Mouse (Mus musculus): ENCODE data around the gene Ndufb5. TPM values are rescaled to one million over a fixed set of nuclear protein-coding genes. Genes with fewer than 3 reads are reported as not detected.
A peak's percentile ranks its signal among the peaks of the same experiment; 100 is the strongest.
"Not testable (repeated sequence)": the region's sequence is repeated elsewhere in the genome, so short reads cannot be mapped to it uniquely, and the experiment has no call there.

Gene Ndufb5
- polyA plus RNA-seq, 1 experiment: 111 TPM

DNA sequence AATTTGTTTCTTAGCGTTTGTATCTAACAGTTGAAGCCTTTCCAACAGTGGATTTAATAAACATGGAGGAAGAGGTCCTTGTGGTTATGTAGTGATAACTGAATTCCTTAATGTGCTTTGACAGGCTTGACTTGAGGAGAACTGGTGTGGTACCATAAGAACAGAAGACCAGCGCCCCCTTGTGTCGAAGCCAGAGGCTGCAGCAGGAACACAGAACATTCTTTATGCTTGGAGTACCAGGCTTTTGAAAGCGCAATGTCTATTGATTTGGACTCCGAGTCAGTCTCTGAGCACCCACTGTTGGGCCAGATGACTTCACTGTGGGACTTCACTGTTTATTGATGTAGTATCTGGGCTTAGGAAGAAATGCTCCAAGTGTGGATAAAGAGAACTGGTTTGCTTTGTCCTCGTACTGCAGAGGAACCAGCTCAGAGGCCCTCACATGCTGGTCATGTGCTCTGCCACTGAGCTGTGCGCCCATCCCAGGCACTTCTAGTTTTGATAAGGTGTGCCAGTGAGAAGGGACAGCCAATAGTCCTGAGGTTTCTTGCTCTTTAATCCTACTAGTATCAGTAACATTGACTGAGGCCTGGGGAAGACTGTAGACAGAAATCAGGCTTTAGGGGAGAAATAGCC lies 38.4 kb upstream of the Ndufb5 start:
- H3K4me1 ChIP-seq (ENCODE audit: control insufficient read depth, insufficient read depth, low read length): no peaks in the 10 kb centered on the region
- 29% methylated on average over 7 of the region's 7 CpGs for WGBS
- TF ChIP-seq POLR2A (IDR thresholded peaks at IDR 0.05; ENCODE audit: borderline replicate concordance, extremely low read depth, low read depth, low read length) (no peak), CTCF (IDR thresholded peaks at IDR 0.05; ENCODE audit: insufficient read depth, low read length) (peak; percentile 96)
- DNase-seq: peak; percentile 85
- no peak overlapping the region for H3K4me3 ChIP-seq (replicated peaks; ENCODE audit: extremely low read depth, low read depth, low read length)

GRCm38 (mm10) chr3:32704021-32704420 lies 32.8 kb upstream of the Ndufb5 start:
- not testable (repeated sequence) for H3K4me1 ChIP-seq (ENCODE audit: control insufficient read depth, insufficient read depth, low read length); DNase-seq; H3K4me3 ChIP-seq (replicated peaks; ENCODE audit: extremely low read depth, low read depth, low read length)
- WGBS: 84% methylated on average over 6 of the region's 6 CpGs

GRCm38 (mm10) chr3:32704632-32705031 lies 32.2 kb upstream of the Ndufb5 start:
- not testable (repeated sequence) for H3K4me1 ChIP-seq (ENCODE audit: control insufficient read depth, insufficient read depth, low read length); DNase-seq; H3K4me3 ChIP-seq (replicated peaks; ENCODE audit: extremely low read depth, low read depth, low read length)
- 84% methylated on average over 10 of the region's 10 CpGs for WGBS

- WGBS: 74% methylated on average over 9 of the region's 9 CpGs
- H3K4me1 ChIP-seq (ENCODE audit: control insufficient read depth, insufficient read depth, low read length); DNase-seq; H3K4me3 ChIP-seq (replicated peaks; ENCODE audit: extremely low read depth, low read depth, low read length): not testable (repeated sequence)
Observed at GRCm38 (mm10) chr3:32705647-32706348, 31.0 kb upstream of the Ndufb5 start, which contains the start of gene Actl6a. TSS of gene Actl6a (plus strand) at chr3:32706298.

- WGBS: 3% methylated on average over 4 of the region's 4 CpGs
- Histone ChIP-seq H3K4me3 (replicated peaks; ENCODE audit: extremely low read depth, low read depth, low read length) (peak overlapping the region; percentile 62), H3K4me1 (ENCODE audit: control insufficient read depth, insufficient read depth, low read length) (no peaks in the 10 kb centered on the region)
- no peak for DNase-seq
- TF ChIP-seq CTCF (IDR thresholded peaks at IDR 0.05; ENCODE audit: insufficient read depth, low read length) (no peak), POLR2A (IDR thresholded peaks at IDR 0.05; ENCODE audit: borderline replicate concordance, extremely low read depth, low read depth, low read length) (no peak)
Observed at GRCm38 (mm10) chr3:32708052-32708367, 28.8 kb upstream of the Ndufb5 start.

- WGBS: under 1% methylated on average over 90 of the region's 90 CpGs
- Histone ChIP-seq H3K4me3 (replicated peaks; ENCODE audit: extremely low read depth, low read depth, low read length) (peak overlapping the region; percentile 87), H3K4me1 (ENCODE audit: control insufficient read depth, insufficient read depth, low read length) (no peaks in the 10 kb centered on the region)
- peak; percentile 97 for DNase-seq
- TF ChIP-seq POLR2A (IDR thresholded peaks at IDR 0.05; ENCODE audit: borderline replicate concordance, extremely low read depth, low read depth, low read length): 0 out of 2 replicates have a peak, but pooled peaks have one; percentile 7
- no peak for TF ChIP-seq CTCF (IDR thresholded peaks at IDR 0.05; ENCODE audit: insufficient read depth, low read length)
Observed at GRCm38 (mm10) chr3:32708368-32709231, 28.2 kb upstream of the Ndufb5 start.

- 5% methylated on average over 9 of the region's 9 CpGs for WGBS
Observed at GRCm38 (mm10) chr3:32709388-32709787, 27.4 kb upstream of the Ndufb5 start.

DNA sequence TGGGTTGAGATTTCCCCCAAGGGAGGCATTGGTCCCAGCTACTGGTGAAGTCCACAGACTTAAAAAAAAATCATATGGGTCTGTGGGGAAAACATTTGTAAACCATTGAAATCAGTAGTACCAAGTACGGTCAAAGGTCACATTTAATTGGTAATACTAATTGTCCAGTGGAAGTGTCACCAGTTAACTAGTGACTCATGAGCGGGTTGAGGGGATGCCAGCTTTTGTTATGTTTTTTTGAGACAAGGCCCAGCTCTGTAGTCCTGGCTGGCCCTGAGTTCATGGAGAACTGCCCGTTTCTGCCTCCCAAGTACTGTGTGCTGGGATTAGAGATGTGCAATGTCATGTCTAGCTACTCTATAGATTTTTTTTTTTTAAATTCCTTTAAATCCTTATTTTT lies 23.1 kb upstream of the Ndufb5 start:
- DNase-seq: no peak
- H3K4me3 ChIP-seq (replicated peaks; ENCODE audit: extremely low read depth, low read depth, low read length): no peak overlapping the region
- TF ChIP-seq POLR2A (IDR thresholded peaks at IDR 0.05; ENCODE audit: borderline replicate concordance, extremely low read depth, low read depth, low read length) (no peak), CTCF (IDR thresholded peaks at IDR 0.05; ENCODE audit: insufficient read depth, low read length) (no peak)
- 93% methylated on average over 3 of the region's 3 CpGs for WGBS
- no peaks in the 10 kb centered on the region for H3K4me1 ChIP-seq (ENCODE audit: control insufficient read depth, insufficient read depth, low read length)

More at GRCm38 (mm10) chr3:32709388-32709787, 27.4 kb upstream of the Ndufb5 start:
- TF ChIP-seq CTCF (IDR thresholded peaks at IDR 0.05; ENCODE audit: insufficient read depth, low read length) (no peak), POLR2A (IDR thresholded peaks at IDR 0.05; ENCODE audit: borderline replicate concordance, extremely low read depth, low read depth, low read length) (no peak)
- Histone ChIP-seq H3K4me1 (ENCODE audit: control insufficient read depth, insufficient read depth, low read length) (no peaks in the 10 kb centered on the region), H3K4me3 (replicated peaks; ENCODE audit: extremely low read depth, low read depth, low read length) (peak overlapping the region; percentile 87)
- DNase-seq: no peak

- WGBS: 92% methylated on average over 6 of the region's 6 CpGs
- not testable (repeated sequence) for DNase-seq; H3K4me3 ChIP-seq (replicated peaks; ENCODE audit: extremely low read depth, low read depth, low read length)
Observed at GRCm38 (mm10) chr3:32717403-32717802, 19.4 kb upstream of the Ndufb5 start.

GRCm38 (mm10) chr3:32718271-32718670 lies 18.5 kb upstream of the Ndufb5 start:
- peak; percentile 29 for DNase-seq
- TF ChIP-seq CTCF (IDR thresholded peaks at IDR 0.05; ENCODE audit: insufficient read depth, low read length) (no peak), POLR2A (IDR thresholded peaks at IDR 0.05; ENCODE audit: borderline replicate concordance, extremely low read depth, low read depth, low read length) (no peak)
- Histone ChIP-seq H3K4me1 (ENCODE audit: control insufficient read depth, insufficient read depth, low read length) (no peaks in the 10 kb centered on the region), H3K4me3 (replicated peaks; ENCODE audit: extremely low read depth, low read depth, low read length) (no peak overlapping the region)
- 78% methylated on average over 5 of the region's 5 CpGs for WGBS

More at GRCm38 (mm10) chr3:32717403-32717802, 19.4 kb upstream of the Ndufb5 start:
- H3K4me1 ChIP-seq (ENCODE audit: control insufficient read depth, insufficient read depth, low read length): not testable (repeated sequence)

All from lung, adult 2 months (tissue).